Mouse (Mus musculus): Measurements from ENCODE around the gene Ofd1. TPM values are rescaled to one million over a fixed set of nuclear protein-coding genes. Genes with fewer than 3 reads are reported as not detected.

Gene Ofd1
- total RNA-seq, 2 experiments from 2014 or later: 8.0 to 9.3 TPM

DNA sequence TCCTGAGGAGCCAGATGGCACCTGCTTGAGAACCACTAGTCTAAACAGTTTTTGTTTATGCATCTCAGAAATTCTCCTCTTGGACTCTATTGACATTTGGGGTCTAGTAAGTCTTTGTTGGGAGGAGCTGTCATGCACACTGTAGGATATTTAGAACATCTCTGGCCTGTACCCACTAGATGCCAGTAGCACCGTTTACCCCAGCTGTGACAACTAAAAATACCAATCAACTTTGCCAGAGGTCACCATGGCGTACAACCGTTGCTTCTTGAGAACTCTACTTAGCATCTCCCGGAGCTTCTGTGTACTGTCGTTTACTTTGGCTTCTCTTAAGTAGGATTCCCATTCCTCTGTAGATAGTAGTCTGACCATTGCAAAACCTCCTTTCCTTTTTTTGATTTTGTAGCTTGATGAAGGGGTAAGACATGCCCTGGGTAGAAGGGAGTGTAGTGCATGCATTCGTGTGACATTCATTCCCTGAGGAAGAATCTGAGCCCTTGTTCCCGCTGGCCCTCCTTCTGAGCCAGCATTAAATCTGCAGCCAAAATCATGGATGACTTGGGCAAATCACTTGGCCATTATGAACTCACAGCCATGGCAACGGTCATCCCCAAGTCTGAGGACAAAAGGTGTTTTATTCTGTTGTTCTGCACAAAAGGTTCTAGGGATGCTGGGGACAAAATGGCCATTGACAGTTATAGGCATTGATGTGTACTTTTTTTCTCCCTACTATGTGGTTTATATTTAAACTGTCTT, 74.9 kb downstream of the Ofd1 start:
- DNase-seq (ENCODE audit: low spot score in 2 of 2): no peak

DNA sequence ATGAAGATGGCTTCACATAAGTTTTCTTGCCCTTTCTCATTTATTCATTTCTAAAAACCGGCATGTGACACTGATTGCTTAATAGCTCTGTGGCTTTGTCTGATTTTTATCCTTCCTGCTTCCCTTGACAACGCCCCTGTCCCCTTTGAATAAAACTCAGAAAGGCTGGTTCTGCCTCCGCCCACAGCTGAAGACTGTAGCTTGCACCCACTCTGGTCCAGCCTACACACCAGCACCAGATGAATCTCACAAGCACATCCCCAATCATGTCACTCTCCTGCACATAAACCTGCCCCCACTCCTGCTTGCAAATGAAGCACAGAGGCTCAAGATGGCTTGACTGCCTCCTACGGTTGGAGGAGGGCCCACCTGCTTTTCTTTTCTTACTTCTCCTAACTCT, 80.0 kb downstream of the Ofd1 start:
- no peak for DNase-seq (ENCODE audit: low spot score in 2 of 2)

DNA sequence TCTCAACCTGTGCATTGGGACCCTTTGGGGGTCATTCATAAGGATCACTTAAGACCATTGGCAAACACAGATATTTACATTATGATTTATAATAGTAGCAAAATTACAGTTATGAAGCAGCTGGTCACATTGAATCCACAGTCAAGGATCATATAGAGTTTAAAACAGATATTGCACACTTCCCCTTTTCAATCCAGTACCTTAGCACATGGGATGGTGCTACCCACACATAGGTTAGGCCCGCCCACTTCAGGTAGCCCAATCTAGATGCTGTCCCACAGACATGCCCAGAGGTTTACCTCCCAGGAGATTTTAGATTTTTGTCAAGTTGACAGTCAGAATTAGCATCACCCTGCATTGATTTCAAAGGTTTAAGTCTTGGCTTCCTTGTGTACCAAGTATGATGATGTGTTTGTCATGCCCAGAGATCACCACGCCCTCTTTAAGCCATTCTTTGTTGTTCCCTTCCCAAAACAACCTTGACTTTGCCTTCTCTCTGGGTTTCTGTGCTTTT, 80.5 kb downstream of the Ofd1 start:
- no peak for DNase-seq (ENCODE audit: low spot score in 2 of 2)

DNA sequence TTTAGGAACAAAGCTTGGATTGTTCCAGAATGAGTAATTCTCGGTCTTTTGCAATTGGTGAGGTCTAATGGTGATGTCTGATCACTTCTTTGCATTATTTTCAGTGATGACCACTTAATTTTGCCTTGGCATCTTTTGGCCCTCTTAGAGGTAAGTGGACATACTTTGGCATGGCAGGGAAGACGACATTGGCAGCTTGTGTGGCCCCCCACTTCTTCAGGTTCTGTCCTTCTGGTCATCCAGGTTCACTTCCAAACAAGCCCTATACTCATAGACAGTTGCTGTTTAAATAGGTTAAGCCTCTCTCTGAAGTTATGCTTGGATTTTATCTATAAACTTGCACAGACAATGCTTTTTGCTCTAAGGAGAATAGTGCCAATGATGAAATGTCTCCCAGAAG, 81.5 kb downstream of the Ofd1 start:
- no peak for DNase-seq (ENCODE audit: low spot score in 2 of 2)

DNA sequence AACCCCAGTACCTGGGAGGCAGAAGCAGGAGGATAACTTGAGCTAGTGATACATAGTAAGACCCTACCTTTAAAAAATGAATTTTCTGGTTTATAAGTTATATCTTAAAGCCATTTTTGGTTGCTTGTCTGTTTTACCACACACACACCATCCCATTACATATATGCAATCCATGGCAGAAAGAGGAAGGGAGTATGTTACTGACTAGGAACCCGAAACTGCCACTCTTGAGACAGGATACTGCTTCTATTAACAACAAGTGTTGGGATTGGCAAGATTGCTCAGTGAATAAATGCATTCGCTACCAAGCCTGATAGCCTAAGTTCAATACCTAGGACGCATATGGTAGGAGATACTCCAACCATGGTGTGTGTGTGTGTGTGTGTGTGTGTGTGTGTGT, 84.2 kb downstream of the Ofd1 start:
- no peak for DNase-seq (ENCODE audit: low spot score in 2 of 2)

DNA sequence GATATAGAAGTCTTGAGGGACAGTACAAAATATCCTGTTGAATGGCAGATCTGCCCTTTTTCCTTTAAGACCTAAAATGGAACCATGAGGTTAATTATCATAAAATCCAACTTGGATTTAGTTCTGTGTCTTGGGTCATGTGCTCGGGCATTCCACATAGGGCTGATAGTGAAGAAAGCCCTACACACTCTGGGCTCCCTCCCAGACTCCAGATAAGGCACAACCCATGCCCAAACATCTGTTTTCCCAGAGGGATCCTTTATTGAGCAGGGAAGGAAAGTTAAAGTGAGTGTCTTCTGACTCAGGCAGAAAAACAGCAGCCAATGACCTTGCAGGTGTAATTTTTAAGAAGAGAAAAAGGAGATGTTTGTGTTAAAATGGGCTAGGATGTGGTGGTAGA, 85.6 kb downstream of the Ofd1 start:
- no peak for DNase-seq (ENCODE audit: low spot score in 2 of 2)

DNA sequence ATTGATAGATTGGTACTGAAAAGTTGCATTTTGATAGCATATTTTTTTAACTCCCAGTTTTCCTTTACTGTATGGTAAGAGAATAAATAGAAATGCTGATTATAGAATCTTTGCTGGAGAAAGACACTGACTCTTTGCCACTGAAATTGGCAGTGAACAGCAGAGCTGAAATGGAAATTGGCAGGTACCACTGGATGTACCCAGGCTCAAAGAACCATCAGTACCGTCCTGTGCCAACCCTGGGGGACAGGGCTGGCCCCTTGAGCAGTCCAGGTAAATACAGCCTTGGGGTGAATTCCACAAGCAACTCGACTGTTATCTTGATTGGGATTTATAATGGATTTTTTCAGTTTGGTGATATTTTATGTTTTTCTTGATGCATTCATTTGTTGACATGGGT, 87.1 kb downstream of the Ofd1 start:
- no peak for DNase-seq (ENCODE audit: low spot score in 2 of 2)

DNA sequence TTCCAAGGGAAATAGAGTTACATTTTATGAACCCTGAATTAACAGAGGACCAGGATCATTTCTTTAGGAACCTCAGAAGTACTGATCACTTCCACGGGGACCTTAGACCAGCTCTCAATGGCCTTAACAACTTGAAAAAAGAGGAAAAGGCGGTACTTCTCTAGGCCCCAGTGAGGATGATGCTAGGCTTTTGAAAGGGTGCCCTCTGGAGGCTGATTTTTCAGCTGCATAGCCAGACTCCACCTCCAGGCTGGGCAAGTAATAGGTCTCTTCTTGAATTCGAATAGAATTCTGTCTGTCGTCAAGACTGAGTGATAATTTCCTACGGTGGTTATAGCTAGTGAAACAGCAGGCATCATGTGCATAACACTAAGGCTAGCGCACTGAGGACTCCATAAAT, 88.7 kb downstream of the Ofd1 start:
- peak in 1 of 2 experiments; percentile 30 for DNase-seq (ENCODE audit: low spot score in 2 of 2)

DNA sequence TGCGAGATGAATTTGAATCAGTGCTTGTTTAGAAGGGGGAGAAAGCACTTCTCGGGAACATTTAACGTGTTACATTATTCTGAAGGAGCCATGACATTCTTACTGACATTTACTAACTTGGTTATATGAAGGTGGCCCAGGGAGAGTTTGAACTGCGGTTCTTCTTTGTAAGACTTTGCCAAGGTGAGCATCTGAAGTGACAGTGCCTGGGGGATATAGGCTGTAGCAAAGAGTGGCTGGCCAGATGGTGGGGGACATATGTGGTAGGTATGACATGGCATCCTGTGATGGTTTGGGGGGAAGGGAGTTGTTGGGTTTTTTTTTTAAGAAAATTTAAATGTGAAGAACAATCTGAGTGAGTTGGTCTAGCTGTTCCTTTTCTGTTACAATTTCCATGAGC, 91.9 kb downstream of the Ofd1 start:
- no peak for DNase-seq (ENCODE audit: low spot score in 2 of 2)

DNA sequence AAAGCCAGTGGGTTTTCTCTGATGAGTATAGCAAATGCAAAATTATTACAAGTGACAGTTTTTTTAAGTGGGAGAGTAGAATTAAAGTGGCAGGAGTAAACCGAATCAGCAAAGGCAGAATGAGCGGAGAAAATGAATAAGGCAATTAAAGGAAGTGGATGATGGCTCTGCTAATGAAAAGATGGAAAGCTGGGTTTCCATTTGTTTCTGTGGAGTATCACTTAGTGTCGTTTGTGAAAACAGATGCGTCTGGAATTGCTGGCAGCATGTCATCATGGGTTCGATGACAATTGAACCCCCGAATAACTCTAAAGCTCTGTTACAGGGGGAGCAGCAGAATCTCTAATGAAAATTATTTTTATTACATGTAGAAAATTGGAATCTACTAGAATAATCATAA, 92.4 kb downstream of the Ofd1 start:
- no peak for DNase-seq (ENCODE audit: low spot score in 2 of 2)

DNA sequence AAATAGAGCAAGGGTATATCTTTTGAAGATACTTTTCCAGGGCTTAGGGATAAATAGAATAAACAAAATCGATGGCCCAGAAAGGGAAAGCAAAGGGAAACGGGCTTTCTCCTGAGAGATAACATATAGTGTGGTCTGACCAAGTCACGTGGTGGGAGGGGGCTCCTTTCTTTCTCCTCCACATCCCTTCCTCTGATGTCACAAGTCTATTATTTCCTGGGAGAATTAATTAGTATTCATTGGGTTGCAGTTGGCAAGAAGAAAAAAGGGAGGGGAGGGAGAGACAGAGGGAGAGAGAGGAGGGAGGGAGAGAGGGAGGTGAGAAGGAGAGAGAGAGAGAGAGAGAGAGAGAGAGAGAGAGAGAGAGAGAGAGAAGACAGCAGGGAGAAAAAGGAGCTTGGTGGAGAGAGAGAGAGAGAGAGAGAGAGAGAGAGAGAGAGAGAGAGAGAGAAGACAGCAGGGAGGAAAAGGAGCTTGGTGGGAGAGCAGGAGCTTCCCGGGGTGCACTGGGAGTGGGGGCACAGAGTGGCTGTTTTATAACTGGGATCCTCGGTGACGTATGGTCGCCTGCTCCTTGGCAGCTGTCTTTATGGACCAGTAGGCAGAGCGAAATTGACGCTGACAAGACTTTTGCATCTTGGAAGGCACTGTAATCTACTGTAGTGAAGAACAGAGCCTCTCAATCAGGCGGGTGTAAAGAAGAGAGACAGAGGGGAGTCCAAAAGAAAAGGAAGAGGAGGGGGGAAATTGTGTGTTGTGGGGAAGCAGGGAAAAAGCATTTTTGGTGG, 96.1 kb downstream of the Ofd1 start:
- DNase-seq (ENCODE audit: low spot score in 2 of 2): no peak

DNA sequence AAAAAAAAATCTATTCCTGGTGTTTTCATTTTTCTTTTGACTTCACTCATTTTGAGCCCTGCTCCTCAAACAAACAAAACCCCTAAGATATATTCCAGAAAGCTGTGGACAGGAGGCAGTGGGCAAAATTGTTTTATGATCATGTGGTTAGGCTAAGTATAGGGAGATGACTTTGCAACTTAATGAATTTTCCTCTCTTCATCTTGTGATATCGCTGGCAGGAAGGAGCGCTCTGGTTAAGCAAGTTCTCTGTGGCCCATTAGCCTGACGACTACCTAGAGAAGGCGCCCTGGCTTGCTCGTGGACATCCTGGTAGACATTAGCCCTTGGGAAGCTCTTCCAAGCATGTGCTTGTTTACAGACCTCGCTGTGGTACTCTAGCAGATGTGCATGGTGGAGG, 98.7 kb downstream of the Ofd1 start:
- DNase-seq (ENCODE audit: low spot score in 2 of 2): no peak

Other genes starting within 250 kb of the Ofd1 start
- gene Gpm6b, start 201.8 kb downstream of the Ofd1 start, total RNA-seq (2021): 10 to 100 TPM; 16.6 to 20.2 TPM
- 10 to 100 TPM; 14.1 to 20.9 TPM for gene Trappc2, start 130 bp downstream of the Ofd1 start, total RNA-seq (2021)
- gene Rab9, start 39.2 kb upstream of the Ofd1 start, total RNA-seq (2021): 10 to 100 TPM; 24.0 to 28.0 TPM
- gene Tceanc, start 77.9 kb upstream of the Ofd1 start, total RNA-seq (2021): 1 to 10 TPM; 8.5 to 8.7 TPM
- gene Egfl6, start 145.0 kb upstream of the Ofd1 start, total RNA-seq (2021): 10 to 100 TPM; 19.5 to 23.9 TPM